Mouse (Mus musculus) heart, postnatal 0 days (tissue): ENCODE data around the gene Uchl1.

Experiments
- CTCF ChIP-seq: IDR thresholded peaks from 2 replicates; pipeline ENCODE4 v1.5.1; 2016; ENCODE audit warnings: antibody characterized with exemption, control low read depth, low read depth
- EP300 ChIP-seq: IDR thresholded peaks from 2 replicates; pipeline ENCODE4 v1.6.1; 2016; ENCODE audit warnings: antibody characterized with exemption, low read depth

- TF ChIP-seq CTCF (no peak), EP300 (no peak)
Measured at GRCm38 (mm10) chr5:66643260-66643659, 32.6 kb upstream of the Uchl1 start.
